In genomic region chr7:104353600-104353967, GRCm38 (mm10) we compare ENCODE assay signal across 7 mouse cellular contexts. TPM values are rescaled to one million over a fixed set of nuclear protein-coding genes. Genes with fewer than 3 reads are reported as not detected.
DNase-seq lines count a peak whose midpoint lies in the region; ATAC-seq lines count a peak whose summit lies in the region.

No protein-coding gene starts in this region.

- 84% methylated on average over 2 of the region's 2 CpGs for WGBS in kidney, embryonic 15.5 days
- 73% methylated on average over 2 of the region's 2 CpGs for WGBS in embryonic facial prominence, embryonic 12.5 days
- WGBS in hindbrain, embryonic 16.5 days = 75% methylated on average over 2 of the region's 2 CpGs
- WGBS in midbrain, embryonic 15.5 days = 76% methylated on average over 2 of the region's 2 CpGs

- H3K4me2 ChIP-seq in kidney, embryonic 15.5 days = peak overlapping the region; percentile 61
- peak overlapping the region; percentile 53; the same call in 1 of the 2 replicates for H3K4me2 ChIP-seq in embryonic facial prominence, embryonic 12.5 days (replicated peaks)
- no peak overlapping the region; the same call in 1 of the 2 replicates for H3K4me2 ChIP-seq in hindbrain, embryonic 16.5 days (ENCODE audit: low read length)
- 0 out of 2 replicates have a peak overlapping the region, but pooled peaks have one; percentile 32 for H3K4me2 ChIP-seq in midbrain, embryonic 15.5 days

- H3K4me3 ChIP-seq in kidney, embryonic 15.5 days (replicated peaks) = peak overlapping the region; percentile 52; the same call in 1 of the 2 replicates
- H3K4me3 ChIP-seq in embryonic facial prominence, embryonic 12.5 days = peak overlapping the region; percentile 39; the same call in 1 of the 2 replicates
- no peak overlapping the region for H3K4me3 ChIP-seq in hindbrain, embryonic 16.5 days (ENCODE audit: low read length)
- no peak overlapping the region for H3K4me3 ChIP-seq in midbrain, embryonic 15.5 days

- 0 out of 2 replicates have a peak overlapping the region, but pooled peaks have one; percentile 49 for H3K27ac ChIP-seq in kidney, embryonic 15.5 days
- H3K27ac ChIP-seq in embryonic facial prominence, embryonic 12.5 days = no peak overlapping the region
- no peak overlapping the region for H3K27ac ChIP-seq in hindbrain, embryonic 16.5 days (ENCODE audit: low read depth, low read length)
- H3K27ac ChIP-seq in midbrain, embryonic 15.5 days = no peak overlapping the region

- no peaks in the 10 kb centered on the region for H3K36me3 ChIP-seq in kidney, embryonic 15.5 days
- no peaks in the 10 kb centered on the region for H3K36me3 ChIP-seq in embryonic facial prominence, embryonic 12.5 days
- no peaks in the 10 kb centered on the region for H3K36me3 ChIP-seq in hindbrain, embryonic 16.5 days (ENCODE audit: control insufficient read depth, insufficient read depth, low read length)
- H3K36me3 ChIP-seq in midbrain, embryonic 15.5 days (replicated peaks) = no peaks in the 10 kb centered on the region

- no peak; the same call in none of the 2 replicates for ATAC-seq in kidney, embryonic 15.5 days (replicated peaks; ENCODE audit: low FRiP score)
- no peak; the same call in 1 of the 2 replicates for ATAC-seq in embryonic facial prominence, embryonic 12.5 days (ENCODE audit: insufficient number of reproducible peaks, insufficient read depth, low FRiP score, low TSS enrichment)
- ATAC-seq in hindbrain, embryonic 16.5 days = peak; percentile 42; the same call in 1 of the 2 replicates
- no peak; the same call in 1 of the 2 replicates for ATAC-seq in midbrain, embryonic 15.5 days (replicated peaks)
- no peak for ATAC-seq in CD4-positive, CD25-positive, alpha-beta regulatory T cell, adult 4 months

- no peaks in the 10 kb centered on the region for H3K27me3 ChIP-seq in kidney, embryonic 15.5 days
- no peaks in the 10 kb centered on the region for H3K27me3 ChIP-seq in embryonic facial prominence, embryonic 12.5 days
- no peaks in the 10 kb centered on the region for H3K27me3 ChIP-seq in hindbrain, embryonic 16.5 days (replicated peaks; ENCODE audit: control insufficient read depth, insufficient read depth, low read length)
- H3K27me3 ChIP-seq in midbrain, embryonic 15.5 days (replicated peaks) = no peaks in the 10 kb centered on the region

- no peak overlapping the region for H3K9ac ChIP-seq in kidney, embryonic 15.5 days
- H3K9ac ChIP-seq in embryonic facial prominence, embryonic 12.5 days = no peak overlapping the region
- no peak overlapping the region for H3K9ac ChIP-seq in hindbrain, embryonic 16.5 days (ENCODE audit: low read depth, low read length)
- H3K9ac ChIP-seq in midbrain, embryonic 15.5 days = no peak overlapping the region

- 0 out of 2 replicates have a peak, but pooled peaks cover 5% of the 10 kb centered on the region for H3K4me1 ChIP-seq in kidney, embryonic 15.5 days
- H3K4me1 ChIP-seq in embryonic facial prominence, embryonic 12.5 days = 0 out of 2 replicates have a peak, but pooled peaks cover 3% of the 10 kb centered on the region
- H3K4me1 ChIP-seq in hindbrain, embryonic 16.5 days (ENCODE audit: control insufficient read depth, insufficient read depth, low read depth, low read length) = no peaks in the 10 kb centered on the region
- H3K4me1 ChIP-seq in midbrain, embryonic 15.5 days = peaks cover 2% of the 10 kb centered on the region; the same call in 1 of the 2 replicates

- DNase-seq in kidney, adult 11 months = no peak
- no peak for DNase-seq in ovary, postnatal 14 days (ENCODE audit: low spot score)

- no peaks in the 10 kb centered on the region for H3K9me3 ChIP-seq in kidney, embryonic 15.5 days (replicated peaks)
- no peaks in the 10 kb centered on the region for H3K9me3 ChIP-seq in embryonic facial prominence, embryonic 12.5 days
- H3K9me3 ChIP-seq in hindbrain, embryonic 16.5 days (ENCODE audit: control insufficient read depth, low read length) = no peaks in the 10 kb centered on the region
- no peaks in the 10 kb centered on the region for H3K9me3 ChIP-seq in midbrain, embryonic 15.5 days

RNA-seq across cellular contexts. Expression of gene Trim12c, which starts 0.4 kb away (rescaled TPM):
- 2.2 and 2.3 TPM in 2 replicates for polyA plus RNA-seq in kidney, embryonic 15.5 days (2015; fragmentation: Nextera tagmentation; extraction: Ambion mirVana)
- polyA plus RNA-seq in embryonic facial prominence, embryonic 12.5 days (2016; fragmentation: Nextera tagmentation; extraction: Ambion mirVana) = 2.0 and 2.3 TPM in 2 replicates
- polyA plus RNA-seq in hindbrain, embryonic 16.5 days (2015; fragmentation: Nextera tagmentation; extraction: Ambion mirVana) = 1.2 and 1.4 TPM in 2 replicates
- polyA plus RNA-seq in midbrain, embryonic 15.5 days (2015; fragmentation: Nextera tagmentation; extraction: Ambion mirVana) = 1.5 and 2.0 TPM in 2 replicates
- 10 to 100 TPM; 20.6 to 26.7 TPM for polyA plus RNA-seq in CD4-positive, CD25-positive, alpha-beta regulatory T cell, adult 4 months (2017; shearing (Covaris generic))

RNA-seq across cellular contexts. Expression of gene Trim30b, which starts 16.1 kb away (rescaled TPM):
- polyA plus RNA-seq in kidney, embryonic 15.5 days (2015; fragmentation: Nextera tagmentation; extraction: Ambion mirVana) = 0.09 TPM in 1 of 2 replicates, not detected in the other
- not detected in 2 replicates for polyA plus RNA-seq in embryonic facial prominence, embryonic 12.5 days (2016; fragmentation: Nextera tagmentation; extraction: Ambion mirVana)
- polyA plus RNA-seq in hindbrain, embryonic 16.5 days (2015; fragmentation: Nextera tagmentation; extraction: Ambion mirVana) = not detected in 2 replicates
- 0.05 TPM in 1 of 2 replicates, not detected in the other for polyA plus RNA-seq in midbrain, embryonic 15.5 days (2015; fragmentation: Nextera tagmentation; extraction: Ambion mirVana)
- polyA plus RNA-seq in CD4-positive, CD25-positive, alpha-beta regulatory T cell, adult 4 months (2017; shearing (Covaris generic)) = 1 to 10 TPM; 1.1 to 1.5 TPM

RNA-seq across cellular contexts. Expression of gene Trim34b, which starts 24.3 kb away (rescaled TPM):
- polyA plus RNA-seq in kidney, embryonic 15.5 days (2015; fragmentation: Nextera tagmentation; extraction: Ambion mirVana) = 0.09 TPM in 1 of 2 replicates, not detected in the other
- 0.22 TPM in 1 of 2 replicates, not detected in the other for polyA plus RNA-seq in embryonic facial prominence, embryonic 12.5 days (2016; fragmentation: Nextera tagmentation; extraction: Ambion mirVana)
- not detected in 2 replicates for polyA plus RNA-seq in hindbrain, embryonic 16.5 days (2015; fragmentation: Nextera tagmentation; extraction: Ambion mirVana)
- polyA plus RNA-seq in midbrain, embryonic 15.5 days (2015; fragmentation: Nextera tagmentation; extraction: Ambion mirVana) = not detected in 2 replicates
- 1 to 10 TPM; 1.1 to 2.3 TPM for polyA plus RNA-seq in CD4-positive, CD25-positive, alpha-beta regulatory T cell, adult 4 months (2017; shearing (Covaris generic))

RNA-seq across cellular contexts. Expression of gene Trim12a, which starts 38.3 kb away (rescaled TPM):
- polyA plus RNA-seq in kidney, embryonic 15.5 days (2015; fragmentation: Nextera tagmentation; extraction: Ambion mirVana) = 7.1 and 7.5 TPM in 2 replicates
- 5.3 and 5.8 TPM in 2 replicates for polyA plus RNA-seq in embryonic facial prominence, embryonic 12.5 days (2016; fragmentation: Nextera tagmentation; extraction: Ambion mirVana)
- 1.7 and 2.1 TPM in 2 replicates for polyA plus RNA-seq in hindbrain, embryonic 16.5 days (2015; fragmentation: Nextera tagmentation; extraction: Ambion mirVana)
- polyA plus RNA-seq in midbrain, embryonic 15.5 days (2015; fragmentation: Nextera tagmentation; extraction: Ambion mirVana) = 1.3 and 2.1 TPM in 2 replicates
- 100 to 1,000 TPM; 162 to 190 TPM for polyA plus RNA-seq in CD4-positive, CD25-positive, alpha-beta regulatory T cell, adult 4 months (2017; shearing (Covaris generic))

RNA-seq across cellular contexts. Expression of gene Trim30c, which starts 47.1 kb away (rescaled TPM):
- polyA plus RNA-seq in kidney, embryonic 15.5 days (2015; fragmentation: Nextera tagmentation; extraction: Ambion mirVana) = 0.12 and 0.22 TPM in 2 replicates
- polyA plus RNA-seq in embryonic facial prominence, embryonic 12.5 days (2016; fragmentation: Nextera tagmentation; extraction: Ambion mirVana) = 0.18 TPM in 1 of 2 replicates, not detected in the other
- polyA plus RNA-seq in hindbrain, embryonic 16.5 days (2015; fragmentation: Nextera tagmentation; extraction: Ambion mirVana) = 0.09 and 0.14 TPM in 2 replicates
- 0.15 and 0.19 TPM in 2 replicates for polyA plus RNA-seq in midbrain, embryonic 15.5 days (2015; fragmentation: Nextera tagmentation; extraction: Ambion mirVana)
- polyA plus RNA-seq in CD4-positive, CD25-positive, alpha-beta regulatory T cell, adult 4 months (2017; shearing (Covaris generic)) = 1 to 10 TPM in 1 of 2 experiments, under 1 TPM in 1; 0.75 to 1.2 TPM

Comparison
In these comparisons a context has a peak if more than half of its experiments do, and no peak if none do; other contexts are left out.
1. H3K4me3 ChIP-seq: peak in kidney, embryonic 15.5 days (single experiment) and embryonic facial prominence, embryonic 12.5 days (single experiment); none in hindbrain, embryonic 16.5 days (single experiment) and midbrain, embryonic 15.5 days (single experiment).